Mouse (Mus musculus) myocyte (in vitro differentiated cells): ENCODE results near the gene Wipf2.

ENCODE experiments used
- E2F4 ChIP-seq: IDR thresholded peaks from one replicate; pipeline ENCODE4 v1.6.1; 2011; ENCODE audit warnings: mild to moderate bottlenecking, control low read depth, moderate library complexity; ENCODE audit not compliant: insufficient read depth
- MAX ChIP-seq: IDR thresholded peaks from one replicate; pipeline ENCODE4 v1.6.1; 2011; ENCODE audit warnings: low read depth, mild to moderate bottlenecking, control low read depth
- MYOD1 ChIP-seq, 3 experiments: IDR thresholded peaks; one replicate each; pipeline ENCODE4 v1.6.1; 2011; ENCODE audit warnings: control low read depth in 2 of 3, low read depth in 2 of 3, mild to moderate bottlenecking in 2 of 3, moderate library complexity in 1 of 3; ENCODE audit not compliant: insufficient read length in 2 of 3, control insufficient read depth in 1 of 3
- MYOG ChIP-seq, 3 experiments: IDR thresholded peaks; one replicate each; pipeline ENCODE4 v1.6.1; 2011; ENCODE audit warnings: control low read depth in 2 of 3, low read depth in 2 of 3, mild to moderate bottlenecking in 2 of 3; ENCODE audit not compliant: insufficient read length in 2 of 3, control insufficient read depth in 1 of 3, insufficient read depth in 1 of 3
- POLR2A ChIP-seq: IDR thresholded peaks from one replicate; pipeline ENCODE4 v1.6.1; 2011; ENCODE audit warnings: low read depth, mild to moderate bottlenecking, control low read depth, moderate library complexity; ENCODE audit not compliant: insufficient read length
- POLR2AphosphoS2 ChIP-seq: IDR thresholded peaks from one replicate; pipeline ENCODE4 v1.6.1; 2011; ENCODE audit warnings: low read depth, control low read depth; ENCODE audit not compliant: insufficient read length
- REST ChIP-seq: IDR thresholded peaks from one replicate; pipeline ENCODE4 v1.6.1; 2011; ENCODE audit warnings: mild to moderate bottlenecking, control low read depth, moderate library complexity; ENCODE audit not compliant: insufficient read depth, insufficient read length
- SRF ChIP-seq: IDR thresholded peaks from one replicate; pipeline ENCODE4 v1.6.1; 2011; ENCODE audit warnings: low read depth; ENCODE audit not compliant: control insufficient read depth, insufficient read length
- TCF12 ChIP-seq: IDR thresholded peaks from one replicate; pipeline ENCODE4 v1.6.1; 2011; ENCODE audit warnings: mild to moderate bottlenecking, control low read depth; ENCODE audit not compliant: poor library complexity, insufficient read depth, severe bottlenecking
- USF1 ChIP-seq: IDR thresholded peaks from one replicate; pipeline ENCODE4 v1.6.1; 2011; ENCODE audit warnings: low read depth, mild to moderate bottlenecking, control low read depth, moderate library complexity

GRCm38 (mm10) chr11:98829091-98829775 is 34.2 kb upstream of the Wipf2 start:
- TF ChIP-seq POLR2A (no peak), SRF (no peak), TCF12 (no peak), POLR2AphosphoS2 (no peak), E2F4 (no peak), USF1 (no peak), MAX (no peak), MYOG (IDR thresholded peaks at IDR 0.05; ENCODE audit: control insufficient read depth in 1 of 3, insufficient read depth in 1 of 3, insufficient read length in 2 of 3, low read depth in 2 of 3) (no peak), REST (no peak), MYOD1 (IDR thresholded peaks at IDR 0.05; ENCODE audit: control insufficient read depth in 1 of 3, insufficient read length in 2 of 3, low read depth in 2 of 3) (no peak)
